Mouse (Mus musculus) lung, adult 2 months (tissue): ENCODE data around the gene Tenm4.
"Not testable (repeated sequence)": the region's sequence is repeated elsewhere in the genome, so short reads cannot be mapped to it uniquely, and the experiment has no call there.

Experiments used
- CTCF ChIP-seq: fragments of 200-500 bp; IDR thresholded peaks from 2 replicates; pipeline ENCODE4 v1.5.1; 2011; ENCODE audit warnings: mild to moderate bottlenecking, low read length, control low read depth; ENCODE audit not compliant: insufficient read depth
- POLR2A ChIP-seq: fragments of 200-500 bp; IDR thresholded peaks from 2 replicates; pipeline ENCODE4 v1.6.1; 2011; ENCODE audit warnings: low read depth, mild to moderate bottlenecking, control low read depth, low read length, borderline replicate concordance; ENCODE audit errors: extremely low read depth

GRCm38 (mm10) chr7:96630551-96630950 lies 459.5 kb downstream of the Tenm4 start:
- TF ChIP-seq CTCF, POLR2A: not testable (repeated sequence)
